Mouse (Mus musculus) brain, embryonic 14.5 days (tissue): Measurements from ENCODE around the gene Nod2.

ENCODE experiments used
- CTCF ChIP-seq: fragments of 200-500 bp; IDR thresholded peaks from 2 replicates; pipeline ENCODE4 v1.5.1; 2012; ENCODE audit warnings: inconsistent platforms, mild to moderate bottlenecking, moderate library complexity, borderline replicate concordance; ENCODE audit not compliant: insufficient read depth, insufficient read length; ENCODE audit errors: extremely low read depth
- POLR2A ChIP-seq: fragments of 200-500 bp; IDR thresholded peaks from 2 replicates; pipeline ENCODE4 v1.6.1; 2012; ENCODE audit warnings: mild to moderate bottlenecking, inconsistent platforms, borderline replicate concordance; ENCODE audit not compliant: poor library complexity, insufficient read depth, insufficient read length, severe bottlenecking; ENCODE audit errors: extremely low read depth

- TF ChIP-seq POLR2A (no peak), CTCF (no peak)
These were observed 24.5 kb downstream of the Nod2 start for GRCm38 (mm10) chr8:88671575-88671974.
